Mouse (Mus musculus) c-Kit-positive CD71-positive TER-119-negative erythroid progenitor cells, embryonic 14.5 days (primary cell): Measurements from ENCODE around the gene Diexf.

Experiments used
- DNase-seq: peaks from one replicate; pipeline ENCODE4 v3.0.0-alpha.2; 2013; ENCODE audit warnings: low read depth

Diexf gene

GRCm38 (mm10) chr1:193138669-193139068 is 8.6 kb upstream of the Diexf start:
- DNase-seq: no peak

GRCm38 (mm10) chr1:193138087-193138486 is 8.0 kb upstream of the Diexf start:
- no peak for DNase-seq

- DNase-seq: no peak
Measured at GRCm38 (mm10) chr1:193133726-193134125, 3.7 kb upstream of the Diexf start.

- no peak for DNase-seq
Measured at GRCm38 (mm10) chr1:193132385-193132784, 2.3 kb upstream of the Diexf start.

GRCm38 (mm10) chr1:193131311-193131948 is 1.4 kb upstream of the Diexf start:
- DNase-seq: no peak

GRCm38 (mm10) chr1:193130839-193131238 is 767 bp upstream of the Diexf start:
- no peak for DNase-seq

- no peak for DNase-seq
Measured at GRCm38 (mm10) chr1:193130456-193130825, 369 bp upstream of the Diexf start.

GRCm38 (mm10) chr1:193129321-193129720 is 751 bp downstream of the Diexf start:
- no peak for DNase-seq

GRCm38 (mm10) chr1:193128055-193128454 is 2.0 kb downstream of the Diexf start:
- DNase-seq: no peak

- DNase-seq: peak; percentile 21
Measured at GRCm38 (mm10) chr1:193125835-193126234, 4.2 kb downstream of the Diexf start.

GRCm38 (mm10) chr1:193123290-193123689 is 6.8 kb downstream of the Diexf start:
- DNase-seq: no peak

- DNase-seq: no peak
Measured at GRCm38 (mm10) chr1:193122793-193123192, 7.3 kb downstream of the Diexf start.

- no peak for DNase-seq
Measured at GRCm38 (mm10) chr1:193112093-193112492, 18.0 kb downstream of the Diexf start.

- no peak for DNase-seq
Measured at GRCm38 (mm10) chr1:193102996-193103395, 27.1 kb downstream of the Diexf start.

GRCm38 (mm10) chr1:193102556-193102955 is 27.5 kb downstream of the Diexf start:
- no peak for DNase-seq

- DNase-seq: no peak
Measured at GRCm38 (mm10) chr1:193102029-193102428, 28.0 kb downstream of the Diexf start.

- no peak for DNase-seq
Measured at GRCm38 (mm10) chr1:193098946-193099345, 31.1 kb downstream of the Diexf start.

GRCm38 (mm10) chr1:193093596-193093995 is 36.5 kb downstream of the Diexf start:
- no peak for DNase-seq

GRCm38 (mm10) chr1:193092771-193093170 is 37.3 kb downstream of the Diexf start:
- no peak for DNase-seq

GRCm38 (mm10) chr1:193090894-193091293 is 39.2 kb downstream of the Diexf start:
- no peak for DNase-seq

- no peak for DNase-seq
Measured at GRCm38 (mm10) chr1:193090211-193090871, 39.7 kb downstream of the Diexf start.

GRCm38 (mm10) chr1:193089683-193090082 is 40.4 kb downstream of the Diexf start:
- no peak for DNase-seq

GRCm38 (mm10) chr1:193089211-193089610 is 40.9 kb downstream of the Diexf start:
- no peak for DNase-seq
